Mouse (Mus musculus) liver, embryonic 15.5 days (tissue): Measurements from ENCODE around the gene Mib2. TPM values are rescaled to one million over a fixed set of nuclear protein-coding genes. Genes with fewer than 3 reads are reported as not detected.
A peak's percentile ranks its signal among the peaks of the same experiment; 100 is the strongest.

ENCODE experiments used
- ATAC-seq: fragments of 200-750 bp; cut with Nextera tagmentation; 2 replicates; pipeline ENCODE4 v1.8.0; 2017; ENCODE audit warnings: moderate number of reproducible peaks, mild to moderate bottlenecking, moderate library complexity; ENCODE audit not compliant: insufficient read depth
- H3K27ac ChIP-seq: fragments of 300-500 bp; sonication (generic); replicated peaks from 2 replicates; pipeline ENCODE4 v1.5.1; 2015; ENCODE audit warnings: mild to moderate bottlenecking, inconsistent platforms
- H3K27me3 ChIP-seq: fragments of 300-500 bp; sonication (generic); 2 replicates; pipeline ENCODE4 v1.6.1; 2015; ENCODE audit warnings: mild to moderate bottlenecking, inconsistent platforms
- H3K36me3 ChIP-seq: fragments of 300-500 bp; sonication (generic); replicated peaks from 2 replicates; pipeline ENCODE4 v1.6.1; 2015; ENCODE audit warnings: moderate library complexity, mild to moderate bottlenecking, inconsistent platforms
- H3K4me1 ChIP-seq: fragments of 300-500 bp; sonication (generic); replicated peaks from 2 replicates; pipeline ENCODE4 v1.6.1; 2015; ENCODE audit warnings: inconsistent platforms
- H3K4me2 ChIP-seq: fragments of 300-500 bp; sonication (generic); 2 replicates; pipeline ENCODE4 v1.6.1; 2015; ENCODE audit warnings: moderate library complexity, mild to moderate bottlenecking, inconsistent platforms
- H3K4me3 ChIP-seq: fragments of 300-500 bp; sonication (generic); replicated peaks from 2 replicates; pipeline ENCODE4 v1.5.1; 2015; ENCODE audit warnings: mild to moderate bottlenecking, inconsistent platforms
- H3K9ac ChIP-seq: fragments of 300-500 bp; sonication (generic); 2 replicates; pipeline ENCODE4 v1.6.1; 2015; ENCODE audit warnings: moderate library complexity, mild to moderate bottlenecking, inconsistent platforms
- H3K9me3 ChIP-seq: fragments of 300-500 bp; sonication (generic); replicated peaks from 2 replicates; pipeline ENCODE4 v1.6.1; 2016; ENCODE audit warnings: inconsistent platforms
- WGBS: fragments of 180-500 bp; shearing (Covaris S2); methylation state at CpG from one replicate; pipeline ENCODE4 v1.1.7; 2015; ENCODE audit warnings: mixed read lengths; ENCODE audit not compliant: insufficient replicate concordance; 5-methylcytosine and 5-hydroxymethylcytosine counted together
- polyA plus RNA-seq: library from polyadenylated mRNA; unstranded; fragments of >200 nt; fragmentation: Nextera tagmentation; extraction: Ambion mirVana; gene quantifications from 2 replicates; pipeline ENCODE4 v1.2.1, GENCODE M21; 2015

Mib2 gene
- polyA plus RNA-seq, 1 experiment from 2014 or later, result 3.8 TPM

DNA sequence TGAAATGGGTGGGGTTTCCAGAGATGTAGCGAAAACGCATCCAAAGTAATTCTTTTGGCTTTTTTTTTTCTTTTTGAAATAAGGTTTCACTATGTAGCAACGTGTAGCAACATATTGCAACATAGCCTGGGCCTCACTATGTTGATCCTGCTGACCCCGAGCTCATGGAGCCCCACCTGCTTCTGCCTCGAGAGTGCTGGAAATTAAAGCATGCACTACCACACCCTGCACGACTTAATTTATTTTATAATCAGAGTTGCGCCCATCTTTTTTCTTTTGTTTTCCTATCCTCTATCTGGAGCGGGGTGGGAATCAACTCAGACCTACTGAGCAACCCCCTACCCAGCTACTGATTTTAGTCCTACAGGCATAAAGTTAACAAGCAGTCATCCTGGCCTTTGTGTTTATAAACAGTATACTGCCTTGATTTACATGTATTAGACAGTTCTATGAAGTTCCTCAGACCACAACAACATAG is 639 bp upstream of the Mib2 start:
- ATAC-seq, result no peak
- Histone ChIP-seq H3K4me1 (peaks cover 15% of the 10 kb centered on the region), H3K9ac (0 out of 2 replicates have a peak overlapping the region, but pooled peaks have one; percentile 10), H3K36me3 (no peaks in the 10 kb centered on the region), H3K4me3 (peak overlapping the region; percentile 74), H3K9me3 (no peaks in the 10 kb centered on the region), H3K4me2 (peak overlapping the region; percentile 93), H3K27me3 (no peaks in the 10 kb centered on the region), H3K27ac (no peak overlapping the region)
- 1% methylated on average over 8 of the region's 8 CpGs for WGBS

- no peak overlapping the region for H3K27ac ChIP-seq
- no peak overlapping the region for H3K4me3 ChIP-seq
- no peaks in the 10 kb centered on the region for H3K9me3 ChIP-seq
- no peak for ATAC-seq
- peaks cover 15% of the 10 kb centered on the region for H3K4me1 ChIP-seq
- no peak overlapping the region for H3K9ac ChIP-seq
- H3K27me3 ChIP-seq, result no peaks in the 10 kb centered on the region
- H3K36me3 ChIP-seq, result no peaks in the 10 kb centered on the region
- H3K4me2 ChIP-seq, result no peak overlapping the region
These were observed 2.1 kb downstream of the Mib2 start for GRCm38 (mm10) chr4:155666903-155667302.

DNA sequence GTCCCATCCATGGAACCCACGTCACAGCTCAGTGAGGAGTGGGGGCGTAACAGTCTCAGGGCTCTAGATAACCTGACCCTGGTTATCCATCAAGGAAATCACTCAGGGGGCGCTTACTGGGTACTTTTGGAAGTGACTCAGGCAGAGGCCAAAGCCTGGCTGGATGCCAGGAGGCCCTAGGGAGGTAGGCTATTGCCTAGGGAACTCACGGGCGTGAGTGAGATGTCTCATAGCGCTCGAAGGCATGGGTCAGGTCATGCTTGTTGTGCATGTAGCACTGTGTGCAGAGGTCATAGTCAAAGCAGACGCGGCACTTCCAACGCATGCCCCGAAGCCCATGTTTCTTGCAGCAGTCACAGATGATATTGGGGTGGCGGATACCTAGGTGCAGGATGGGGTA is 8.4 kb downstream of the Mib2 start:
- Histone ChIP-seq H3K36me3 (no peaks in the 10 kb centered on the region), H3K27me3 (peaks cover 10% of the 10 kb centered on the region), H3K4me1 (no peaks in the 10 kb centered on the region; the same call in 1 of the 2 replicates), H3K4me3 (no peak overlapping the region), H3K9me3 (no peaks in the 10 kb centered on the region), H3K9ac (no peak overlapping the region), H3K27ac (no peak overlapping the region), H3K4me2 (no peak overlapping the region)
- ATAC-seq, result no peak
- WGBS, result 72% methylated on average over 12 of the region's 12 CpGs

DNA sequence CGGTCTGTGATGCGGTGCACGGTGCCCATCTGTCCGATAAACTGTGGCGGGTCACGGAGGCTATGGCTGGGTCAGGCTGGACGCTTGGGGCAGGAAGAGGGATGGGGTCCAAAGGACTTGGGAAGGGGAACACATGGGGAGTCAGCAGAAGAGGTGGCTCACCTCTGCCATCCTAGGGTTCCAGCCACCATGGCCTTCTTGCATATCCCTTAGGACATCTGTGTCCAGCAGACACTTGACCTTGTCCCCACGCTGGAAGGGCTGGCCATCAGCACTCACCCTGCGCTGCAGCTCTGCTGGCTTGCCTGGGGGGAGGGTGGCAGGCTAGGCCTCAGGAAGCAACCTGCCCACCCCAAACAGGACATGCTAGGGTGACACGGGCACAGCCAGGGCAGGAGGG is 10.0 kb downstream of the Mib2 start:
- H3K4me3 ChIP-seq, result no peak overlapping the region
- H3K27ac ChIP-seq, result no peak overlapping the region
- no peaks in the 10 kb centered on the region for H3K9me3 ChIP-seq
- peaks cover 27% of the 10 kb centered on the region for H3K27me3 ChIP-seq
- no peak for ATAC-seq
- 66% methylated on average over 10 of the region's 10 CpGs for WGBS
- H3K9ac ChIP-seq, result no peak overlapping the region
- peaks cover 15% of the 10 kb centered on the region for H3K4me1 ChIP-seq
- no peak overlapping the region for H3K4me2 ChIP-seq
- no peaks in the 10 kb centered on the region for H3K36me3 ChIP-seq

DNA sequence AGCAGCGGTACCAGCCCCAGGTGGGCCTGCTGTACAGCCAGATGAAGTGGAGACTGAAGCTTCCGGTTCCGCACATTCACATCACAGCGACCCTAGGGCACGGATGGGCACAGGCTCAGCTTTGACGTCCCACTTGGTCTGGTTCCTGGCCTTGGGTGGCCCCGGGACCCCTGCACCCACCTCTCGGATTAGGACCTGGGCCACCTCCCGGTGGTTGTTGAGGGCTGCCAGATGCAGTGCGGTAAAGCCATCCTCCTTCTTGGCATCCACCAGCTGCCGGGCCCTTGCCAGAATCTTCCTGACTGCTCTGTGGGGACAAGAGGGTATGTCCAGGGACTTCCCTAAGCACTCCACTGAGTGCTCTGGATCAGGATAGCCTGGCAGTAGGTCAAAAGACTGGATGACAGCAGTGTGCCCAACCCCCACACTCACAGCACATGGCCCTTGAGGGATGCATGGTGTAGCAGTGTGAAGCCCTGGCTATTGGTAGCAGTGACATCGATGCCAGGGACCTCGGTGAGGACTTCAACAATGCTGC is 12.7 kb downstream of the Mib2 start:
- ATAC-seq, result no peak
- 79% methylated on average over 13 of the region's 13 CpGs for WGBS
- H3K27ac ChIP-seq, result no peak overlapping the region
- no peak overlapping the region for H3K4me3 ChIP-seq
- peaks cover 3% of the 10 kb centered on the region for H3K36me3 ChIP-seq
- no peak overlapping the region for H3K4me2 ChIP-seq
- no peak overlapping the region for H3K9ac ChIP-seq
- H3K27me3 ChIP-seq, result peaks cover 54% of the 10 kb centered on the region
- peaks cover 30% of the 10 kb centered on the region for H3K4me1 ChIP-seq
- H3K9me3 ChIP-seq, result no peaks in the 10 kb centered on the region

GRCm38 (mm10) chr4:155654456-155655298 is 14.3 kb downstream of the Mib2 start:
- Histone ChIP-seq H3K4me1 (peaks cover 30% of the 10 kb centered on the region), H3K9me3 (no peaks in the 10 kb centered on the region), H3K27me3 (peaks cover 62% of the 10 kb centered on the region), H3K27ac (no peak overlapping the region), H3K4me3 (peak overlapping the region; percentile 42), H3K4me2 (peak overlapping the region; percentile 67), H3K9ac (no peak overlapping the region), H3K36me3 (peaks cover 19% of the 10 kb centered on the region)
- ATAC-seq, result no peak; the same call in 1 of the 2 replicates
- 4% methylated on average over 52 of the region's 52 CpGs for WGBS

GRCm38 (mm10) chr4:155654183-155654455 is 14.9 kb downstream of the Mib2 start:
- H3K4me2 ChIP-seq, result peak overlapping the region; percentile 67
- H3K9me3 ChIP-seq, result no peaks in the 10 kb centered on the region
- peaks cover 25% of the 10 kb centered on the region for H3K36me3 ChIP-seq
- no peak overlapping the region for H3K27ac ChIP-seq
- WGBS, result 3% methylated on average over 6 of the region's 6 CpGs
- peaks cover 62% of the 10 kb centered on the region for H3K27me3 ChIP-seq
- peaks cover 30% of the 10 kb centered on the region for H3K4me1 ChIP-seq
- H3K4me3 ChIP-seq, result peak overlapping the region; percentile 42
- ATAC-seq, result no peak
- H3K9ac ChIP-seq, result no peak overlapping the region

- Histone ChIP-seq H3K4me3 (peak overlapping the region; percentile 28; the same call in 1 of the 2 replicates), H3K27ac (no peak overlapping the region), H3K9ac (no peak overlapping the region), H3K4me2 (peak overlapping the region; percentile 67), H3K4me1 (peaks cover 30% of the 10 kb centered on the region), H3K9me3 (no peaks in the 10 kb centered on the region), H3K27me3 (peaks cover 62% of the 10 kb centered on the region), H3K36me3 (peaks cover 30% of the 10 kb centered on the region)
- ATAC-seq, result no peak
- WGBS, result 2% methylated on average over 31 of the region's 31 CpGs
These were observed 15.4 kb downstream of the Mib2 start for GRCm38 (mm10) chr4:155653451-155654182.

DNA sequence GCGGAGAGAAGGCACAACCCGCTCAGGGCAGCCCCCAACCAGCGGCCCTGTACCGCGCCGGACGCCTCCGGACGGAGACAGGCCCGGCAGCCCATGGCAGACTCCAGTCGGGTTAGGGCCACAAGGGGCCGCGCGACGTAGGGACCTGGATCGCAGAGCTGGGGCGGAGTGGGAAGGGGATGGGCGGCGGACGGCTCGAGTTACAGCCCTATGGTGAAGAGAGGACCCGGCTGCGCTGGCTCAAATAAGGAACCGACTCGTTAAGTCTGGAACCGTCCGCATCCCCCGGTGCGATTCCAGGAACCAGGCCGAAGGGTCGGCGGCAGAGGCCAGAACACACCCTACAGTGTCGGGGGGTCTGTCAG is 15.9 kb downstream of the Mib2 start, which contains the start of gene Mmp23:
TSS of gene Mmp23 (minus strand) at position 299 of the 365 bp plus-strand sequence.
- ATAC-seq, result no peak
- H3K36me3 ChIP-seq, result peaks cover 35% of the 10 kb centered on the region
- WGBS, result 2% methylated on average over 33 of the region's 33 CpGs
- peak within 1 kb of the TSS; percentile 42 for H3K4me3 ChIP-seq
- no peak within 1 kb of the TSS for H3K27ac ChIP-seq
- no peak within 1 kb of the TSS for H3K9ac ChIP-seq
- peak within 1 kb of the TSS; percentile 67 for H3K4me2 ChIP-seq
- H3K27me3 ChIP-seq, result peaks cover 62% of the 10 kb centered on the region
- H3K9me3 ChIP-seq, result no peaks in the 10 kb centered on the region
- H3K4me1 ChIP-seq, result peaks cover 30% of the 10 kb centered on the region

DNA sequence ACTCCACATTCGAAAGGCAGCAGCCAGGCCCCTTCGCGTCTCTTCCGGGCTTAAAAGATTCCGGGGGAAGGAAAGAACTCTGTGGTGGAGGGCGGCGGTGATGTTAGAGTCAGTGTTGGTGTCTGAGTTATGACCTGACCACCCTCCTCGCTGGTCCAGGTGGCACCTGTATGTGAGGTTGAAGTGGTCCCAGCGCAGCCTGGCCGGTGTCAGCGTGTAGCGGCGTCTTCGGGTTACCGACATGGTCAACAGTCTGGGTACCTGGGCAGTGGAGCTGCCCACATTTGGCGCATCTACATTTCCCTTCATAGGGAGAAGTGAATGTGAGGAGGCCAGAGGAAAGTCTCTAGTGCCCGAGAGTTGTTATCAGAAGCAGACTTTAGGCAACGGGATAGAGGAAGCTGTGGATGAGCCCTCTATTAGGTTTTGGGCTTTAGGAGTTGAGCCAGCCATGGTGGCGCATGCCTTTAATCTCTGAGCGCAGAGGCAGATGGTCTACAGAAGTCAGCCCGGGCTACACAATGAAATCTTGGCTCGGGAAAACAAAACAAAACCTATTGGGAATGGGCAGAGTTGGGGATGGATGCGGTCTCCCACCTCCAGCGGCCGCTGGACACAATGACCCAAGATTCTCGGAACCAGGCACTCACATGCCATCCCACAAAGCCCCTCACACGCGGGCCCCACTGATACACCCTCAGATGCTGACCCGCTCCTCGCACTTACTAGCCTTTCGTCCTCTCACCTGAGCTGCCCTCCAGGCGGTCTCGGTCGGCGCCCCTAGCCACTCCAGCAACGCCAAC is 16.5 kb downstream of the Mib2 start:
- 23% methylated on average over 36 of the region's 36 CpGs for WGBS
- Histone ChIP-seq H3K9me3 (no peaks in the 10 kb centered on the region), H3K4me3 (peak overlapping the region; percentile 28), H3K4me2 (peak overlapping the region; percentile 67), H3K9ac (no peak overlapping the region), H3K27ac (no peak overlapping the region), H3K36me3 (peaks cover 41% of the 10 kb centered on the region), H3K27me3 (peaks cover 62% of the 10 kb centered on the region), H3K4me1 (peaks cover 30% of the 10 kb centered on the region)
- no peak for ATAC-seq
